Mouse (Mus musculus) heart, postnatal 14 days (tissue): Measurements from ENCODE around the gene Aco2. TPM values are rescaled to one million over a fixed set of nuclear protein-coding genes. Genes with fewer than 3 reads are reported as not detected.
A peak's percentile ranks its signal among the peaks of the same experiment; 100 is the strongest.

Experiments
- DNase-seq, 2 experiments: peaks; one replicate each; pipeline ENCODE4 v3.0.0; 2021 to 2022
- intact Hi-C: fragments of 180-260 bp; cut with DNase I; formaldehyde crosslinking; loops from one replicate; pipeline ENCODE4 v1.15.1; 2025
- long read RNA-seq, 2 experiments: library from polyadenylated mRNA; stranded (forward); transcript quantifications; one replicate each; pipeline ENCODE4 v2.0.0; 2021
- total RNA-seq, 2 experiments: library from RNA; stranded (reverse); gene quantifications; 2 replicates each; pipeline ENCODE4 v1.2.3; 2021

Gene Aco2
- total RNA-seq = 1,000 to 10,000 TPM; 2,092 to 2,100 TPM
- long read RNA-seq, experiment 1, transcript Aco2-201 (18 exons, 2,918 nt) = major isoform, 3,544 of 4,014 reads
- long read RNA-seq, experiment 1, partial matches to known transcripts = 406 of 4,014 reads
- long read RNA-seq, experiment 1, other reads (novel, unspliced or antisense) = 64 of 4,014 reads
- long read RNA-seq, experiment 2, transcript Aco2-201 (18 exons, 2,918 nt) = major isoform, 3,428 of 3,827 reads
- long read RNA-seq, experiment 2, partial matches to known transcripts = 342 of 3,827 reads
- long read RNA-seq, experiment 2, other reads (novel, unspliced or antisense) = 56 of 3,827 reads

- intact Hi-C loops = loop anchor here (5.0 kb wide), 1 partner anchor 40 kb away; no protein-coding TSS in a partner anchor
- DNase-seq = peak; percentile 98 to 99
Observed at GRCm38 (mm10) chr15:81872262-81873136, at the start of gene Aco2. Gene Aco2 (plus strand): TSS chr15:81872309.

- intact Hi-C loops = loop anchor here (10.0 kb wide), 1 partner anchor 172 kb away; no protein-coding TSS in a partner anchor
Observed at GRCm38 (mm10) chr15:81822631-81823030, 49.5 kb upstream of the Aco2 start.

GRCm38 (mm10) chr15:81824832-81825231 is 47.3 kb upstream of the Aco2 start:
- intact Hi-C loops = loop anchor here (10.0 kb wide), 1 partner anchor 170 kb away; no protein-coding TSS in a partner anchor
- no peak for DNase-seq

More at GRCm38 (mm10) chr15:81822631-81823030, 49.5 kb upstream of the Aco2 start:
- no peak for DNase-seq

- intact Hi-C loops = loop anchor here (10.0 kb wide), 1 partner anchor 166 kb away; no protein-coding TSS in a partner anchor
- DNase-seq = no peak
Observed at GRCm38 (mm10) chr15:81828426-81829207, 43.5 kb upstream of the Aco2 start.

- DNase-seq = no peak
- intact Hi-C loops = loop anchor here (10.0 kb wide), 1 partner anchor 166 kb away; no protein-coding TSS in a partner anchor
Observed at GRCm38 (mm10) chr15:81829208-81829580, 42.9 kb upstream of the Aco2 start.

GRCm38 (mm10) chr15:81830530-81830929 is 41.6 kb upstream of the Aco2 start:
- intact Hi-C loops = loop anchor here (2.0 to 5.0 kb wide), 2 partner anchors 42 to 74 kb away; partner anchors contain the start of genes Aco2 and Phf5a
- no peak for DNase-seq

GRCm38 (mm10) chr15:81831136-81831825 is 40.8 kb upstream of the Aco2 start:
- peak; percentile 93 to 96 for DNase-seq
- intact Hi-C loops = loop anchor here (2.0 to 5.0 kb wide), 2 partner anchors 41 to 74 kb away; partner anchors contain the start of genes Aco2 and Phf5a

GRCm38 (mm10) chr15:81832219-81832618 is 39.9 kb upstream of the Aco2 start:
- no peak for DNase-seq
- intact Hi-C loops = loop anchor here (5.0 kb wide), 1 partner anchor 40 kb away; the partner anchor contains the start of genes Aco2 and Phf5a

GRCm38 (mm10) chr15:81833481-81833880 is 38.6 kb upstream of the Aco2 start:
- no peak for DNase-seq
- intact Hi-C loops = loop anchor here (5.0 kb wide), 1 partner anchor 39 kb away; the partner anchor contains the start of genes Aco2 and Phf5a

GRCm38 (mm10) chr15:81834171-81834841 is 37.8 kb upstream of the Aco2 start:
- peak; percentile 59 to 67 for DNase-seq
- intact Hi-C loops = loop anchor here (5.0 kb wide), 1 partner anchor 38 kb away; the partner anchor contains the start of genes Aco2 and Phf5a

GRCm38 (mm10) chr15:81835007-81835880 is 36.9 kb upstream of the Aco2 start:
- peak in 1 of 2 experiments; percentile 8 for DNase-seq
- intact Hi-C loops = no loop called here

GRCm38 (mm10) chr15:81836124-81836821 is 35.8 kb upstream of the Aco2 start:
- peak; percentile 91 for DNase-seq
- intact Hi-C loops = no loop called here

GRCm38 (mm10) chr15:81836966-81837920 is 34.9 kb upstream of the Aco2 start:
- peak in 1 of 2 experiments; percentile 10 for DNase-seq
- intact Hi-C loops = no loop called here

GRCm38 (mm10) chr15:81838554-81839235 is 33.4 kb upstream of the Aco2 start:
- peak; percentile 30 to 62 for DNase-seq
- intact Hi-C loops = loop anchor here (2.0 kb wide), 1 partner anchor 20 kb away; the partner anchor contains the start of gene Tob2

GRCm38 (mm10) chr15:81839634-81840033 is 32.5 kb upstream of the Aco2 start:
- intact Hi-C loops = loop anchor here (2.0 kb wide), 1 partner anchor 19 kb away; the partner anchor contains the start of gene Tob2
- peak; percentile 88 to 94 for DNase-seq
